Mouse (Mus musculus) MEL (cell line): ENCODE data around the gene Dpf3. TPM values are rescaled to one million over a fixed set of nuclear protein-coding genes. Genes with fewer than 3 reads are reported as not detected.

ENCODE experiments used
- DNase-seq: peaks from one replicate; pipeline ENCODE4 v3.0.0; 2011; ENCODE audit warnings: low read depth, low spot score
- H3K27ac ChIP-seq: 2 replicates; pipeline ENCODE4 v1.5.1; 2012; ENCODE audit warnings: low read depth, mild to moderate bottlenecking, control low read depth, low read length, moderate library complexity; ENCODE audit not compliant: control insufficient read depth
- H3K27me3 ChIP-seq, 2 experiments: fragments of 150-350 bp in 1 of 2; sonication (generic) in 1 of 2; 2 replicates each; pipeline ENCODE4 v1.6.1; 2012; ENCODE audit warnings: low read length in 2 of 2, mild to moderate bottlenecking in 2 of 2, improper control_type of control experiment in 1 of 2, moderate library complexity in 1 of 2; ENCODE audit not compliant: insufficient read depth in 2 of 2, control insufficient read depth in 1 of 2
- H3K36me3 ChIP-seq, 2 experiments: 2 replicates each; pipeline ENCODE4 v1.6.1; 2012 to 2014; ENCODE audit warnings: low read length in 2 of 2, improper control_type of control experiment in 1 of 2, inconsistent platforms in 1 of 2, mild to moderate bottlenecking in 1 of 2; ENCODE audit not compliant: insufficient read depth in 2 of 2, control insufficient read depth in 1 of 2
- H3K4me1 ChIP-seq, 2 experiments: fragments of 150-350 bp in 1 of 2; sonication (generic) in 1 of 2; 2 replicates each; pipeline ENCODE4 v1.6.1; 2012; ENCODE audit warnings: low read length in 2 of 2, improper control_type of control experiment in 1 of 2, mild to moderate bottlenecking in 1 of 2; ENCODE audit not compliant: insufficient read depth in 2 of 2, control insufficient read depth in 1 of 2
- H3K4me3 ChIP-seq, 2 experiments: fragments of 150-350 bp in 1 of 2; sonication (generic) in 1 of 2; 2 replicates each; pipeline ENCODE4 v1.5.1; 2012; ENCODE audit warnings: low read depth in 2 of 2, low read length in 2 of 2, mild to moderate bottlenecking in 2 of 2, moderate library complexity in 2 of 2, control low read depth in 1 of 2, improper control_type of control experiment in 1 of 2; ENCODE audit not compliant: control insufficient read depth in 1 of 2, insufficient read depth in 1 of 2
- H3K79me2 ChIP-seq: 2 replicates; pipeline ENCODE4 v1.6.1; 2012; ENCODE audit warnings: mild to moderate bottlenecking, low read length, moderate library complexity; ENCODE audit not compliant: control insufficient read depth, poor library complexity, insufficient read depth
- H3K9ac ChIP-seq: 2 replicates; pipeline ENCODE4 v1.6.1; 2012; ENCODE audit warnings: low read depth, mild to moderate bottlenecking, control low read depth, low read length, moderate library complexity; ENCODE audit not compliant: control insufficient read depth, poor library complexity, severe bottlenecking
- H3K9me3 ChIP-seq: fragments of 150-350 bp; sonication (generic); replicated peaks from 2 replicates; pipeline ENCODE4 v1.6.1; 2012; ENCODE audit warnings: mild to moderate bottlenecking, low read length, improper control_type of control experiment, moderate library complexity; ENCODE audit not compliant: insufficient read depth
- BHLHE40 ChIP-seq: IDR thresholded peaks from 2 replicates; pipeline ENCODE4 v1.6.1; 2012; ENCODE audit warnings: low read depth, mild to moderate bottlenecking, inconsistent platforms, low read length, improper control_type of control experiment, borderline replicate concordance
- CHD1 ChIP-seq: IDR thresholded peaks from 2 replicates; pipeline ENCODE4 v1.6.1; 2012; ENCODE audit warnings: low read depth, mild to moderate bottlenecking, inconsistent platforms, low read length, improper control_type of control experiment
- E2F4 ChIP-seq: IDR thresholded peaks from 2 replicates; pipeline ENCODE4 v1.6.1; 2011; ENCODE audit warnings: low read depth, low read length, improper control_type of control experiment, borderline replicate concordance
- ELF1 ChIP-seq: IDR thresholded peaks from 2 replicates; pipeline ENCODE4 v1.6.1; 2014; ENCODE audit warnings: low read depth, mild to moderate bottlenecking, inconsistent platforms, low read length, improper control_type of control experiment, moderate library complexity
- ETS1 ChIP-seq: IDR thresholded peaks from 2 replicates; pipeline ENCODE4 v1.6.1; 2012; ENCODE audit warnings: low read depth, mild to moderate bottlenecking, inconsistent platforms, low read length, improper control_type of control experiment, moderate library complexity
- GABPA ChIP-seq: IDR thresholded peaks from 2 replicates; pipeline ENCODE4 v1.6.1; 2012; ENCODE audit warnings: low read depth, mild to moderate bottlenecking, inconsistent platforms, low read length, improper control_type of control experiment, moderate library complexity
- GATA1 ChIP-seq: IDR thresholded peaks from 2 replicates; pipeline ENCODE4 v1.6.1; 2011; ENCODE audit warnings: low read depth, low read length, improper control_type of control experiment
- HCFC1 ChIP-seq: IDR thresholded peaks from 2 replicates; pipeline ENCODE4 v1.6.1; 2012; ENCODE audit warnings: low read depth, mild to moderate bottlenecking, inconsistent platforms, low read length, improper control_type of control experiment, moderate library complexity
- JUND ChIP-seq: IDR thresholded peaks from 2 replicates; pipeline ENCODE4 v1.6.1; 2011; ENCODE audit warnings: low read depth, mild to moderate bottlenecking, improper control_type of control experiment, low read length
- MAFK ChIP-seq: IDR thresholded peaks from 2 replicates; pipeline ENCODE4 v1.6.1; 2011; ENCODE audit warnings: low read depth, mild to moderate bottlenecking, low read length, improper control_type of control experiment, borderline replicate concordance
- MAX ChIP-seq: IDR thresholded peaks from 2 replicates; pipeline ENCODE4 v1.6.1; 2011; ENCODE audit warnings: low read length, improper control_type of control experiment
- MAZ ChIP-seq: IDR thresholded peaks from 2 replicates; pipeline ENCODE4 v1.6.1; 2012; ENCODE audit warnings: low read depth, mild to moderate bottlenecking, inconsistent platforms, low read length, improper control_type of control experiment
- MXI1 ChIP-seq: IDR thresholded peaks from 2 replicates; pipeline ENCODE4 v1.6.1; 2011; ENCODE audit warnings: mild to moderate bottlenecking, low read depth, low read length, improper control_type of control experiment
- NELFE ChIP-seq: IDR thresholded peaks from 2 replicates; pipeline ENCODE4 v1.6.1; 2011; ENCODE audit warnings: low read depth, low read length, improper control_type of control experiment
- RAD21 ChIP-seq: IDR thresholded peaks from 2 replicates; pipeline ENCODE4 v1.6.1; 2011; ENCODE audit warnings: mild to moderate bottlenecking, low read depth, low read length, improper control_type of control experiment
- RCOR1 ChIP-seq: IDR thresholded peaks from 2 replicates; pipeline ENCODE4 v1.6.1; 2012; ENCODE audit warnings: low read depth, mild to moderate bottlenecking, inconsistent platforms, low read length, improper control_type of control experiment
- SMC3 ChIP-seq: IDR thresholded peaks from 2 replicates; pipeline ENCODE4 v1.6.1; 2011; ENCODE audit warnings: low read depth, low read length, improper control_type of control experiment
- TAL1 ChIP-seq: IDR thresholded peaks from 2 replicates; pipeline ENCODE4 v1.6.1; 2012; ENCODE audit warnings: mild to moderate bottlenecking, inconsistent platforms, low read length, moderate library complexity, mixed read lengths
- TCF12 ChIP-seq: IDR thresholded peaks from 2 replicates; pipeline ENCODE4 v1.6.1; 2014; ENCODE audit warnings: low read depth, mild to moderate bottlenecking, inconsistent platforms, low read length, improper control_type of control experiment, moderate library complexity
- UBTF ChIP-seq: IDR thresholded peaks from 2 replicates; pipeline ENCODE4 v1.6.1; 2012; ENCODE audit warnings: low read depth, mild to moderate bottlenecking, inconsistent platforms, low read length, improper control_type of control experiment, moderate library complexity, borderline replicate concordance; ENCODE audit not compliant: insufficient read depth
- polyA plus RNA-seq, 2 experiments: library from polyadenylated mRNA; stranded (reverse) in 1 of 2; unstranded in 1 of 2; fragments of >175 nt in 1 of 2; fragments of >200 nt in 1 of 2; gene quantifications; 2 replicates each; pipeline versions ENCODE4 v1.2.1 to v1.2.4; 2012; ENCODE audit warnings: low replicate concordance in 2 of 2, low read depth in 1 of 2; ENCODE audit not compliant: insufficient read length in 2 of 2, insufficient read depth in 1 of 2, missing spikeins in 1 of 2
- total RNA-seq: library from RNA; depleted of rRNA; stranded (reverse); fragments of 300-350 nt; gene quantifications from 2 replicates; pipeline ENCODE4 v1.2.3, GENCODE M21; 2012

The Dpf3 gene
- total and polyA plus RNA-seq, 3 experiments: 4.2 to 6.8 TPM; not detected in 1

DNA sequence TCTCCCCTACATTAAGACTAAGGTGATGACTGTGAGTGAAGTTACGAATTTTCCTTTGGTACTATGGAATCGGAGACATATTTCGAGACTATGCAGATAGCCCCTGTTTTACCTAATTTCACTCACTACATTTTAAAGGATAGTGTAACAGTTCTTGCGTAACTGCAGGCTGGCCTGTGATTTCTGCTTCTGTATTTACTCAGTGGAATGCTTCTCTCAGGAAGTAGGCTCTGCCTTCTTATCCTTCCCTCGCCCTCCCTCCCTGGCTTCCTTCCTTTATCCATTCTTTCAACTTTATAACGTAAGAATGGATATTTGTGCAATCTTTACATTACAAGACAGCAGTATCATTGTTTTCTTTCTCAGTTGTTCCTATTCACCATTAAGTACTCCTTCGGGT lies 266.6 kb downstream of the Dpf3 start:
- Histone ChIP-seq H3K27me3 (0 out of 4 replicates have a peak, but pooled peaks cover 0 to 2% of the 10 kb centered on the region in 2 experiments), H3K79me2 (no peaks in the 10 kb centered on the region), H3K27ac (no peak overlapping the region), H3K4me3 (no peak overlapping the region)
- no peak for DNase-seq
- TF ChIP-seq E2F4 (no peak), JUND (no peak), UBTF (no peak), CHD1 (no peak), MAFK (no peak), RAD21 (no peak), GABPA (no peak), MAZ (no peak), ELF1 (no peak), ETS1 (no peak), RCOR1 (no peak), GATA1 (no peak), TCF12 (no peak)
- TF ChIP-seq, all 39 proteins: peak for 0
- no peak overlapping the region for H3K9ac ChIP-seq
- no peaks in the 10 kb centered on the region for H3K4me1 ChIP-seq
- no peaks in the 10 kb centered on the region for H3K36me3 ChIP-seq
- H3K9me3 ChIP-seq: no peaks in the 10 kb centered on the region

DNA sequence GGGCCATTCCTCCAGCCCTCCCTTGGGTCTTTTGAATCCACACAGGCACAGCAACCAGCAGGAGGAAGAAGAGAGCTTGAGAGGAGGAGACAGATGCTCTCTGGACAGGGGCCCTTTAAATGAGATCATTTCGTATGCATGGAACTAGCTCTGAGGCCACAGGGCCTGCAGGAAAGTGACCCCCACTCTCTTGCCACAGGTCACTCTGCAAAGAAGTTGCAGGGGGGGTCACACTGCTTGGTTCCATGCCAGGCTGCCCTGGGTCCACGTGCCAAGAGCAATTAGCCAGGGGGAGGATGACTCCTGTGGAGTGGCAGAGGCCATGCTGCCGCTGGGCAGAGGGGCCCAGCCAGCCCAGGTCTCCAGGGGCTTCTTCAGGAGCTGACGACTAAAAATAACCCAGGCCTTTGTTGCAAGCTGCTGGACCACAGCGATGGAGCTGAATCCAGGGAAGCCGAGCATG lies 273.6 kb downstream of the Dpf3 start:
- TF ChIP-seq MXI1 (no peak), MAZ (no peak), BHLHE40 (no peak), NELFE (no peak), GATA1 (no peak), SMC3 (no peak), JUND (no peak), TAL1 (no peak), MAX (no peak), E2F4 (no peak), MAFK (no peak), HCFC1 (no peak), GABPA (no peak), CHD1 (no peak), ETS1 (no peak)
- no peak overlapping the region for H3K27ac ChIP-seq
- no peak overlapping the region for H3K4me3 ChIP-seq
- 0 out of 4 replicates have a peak, but pooled peaks cover 0 to 3% of the 10 kb centered on the region in 2 experiments for H3K27me3 ChIP-seq
- no peaks in the 10 kb centered on the region for H3K9me3 ChIP-seq
- H3K4me1 ChIP-seq: no peaks in the 10 kb centered on the region
- no peaks in the 10 kb centered on the region for H3K36me3 ChIP-seq
- H3K79me2 ChIP-seq: no peaks in the 10 kb centered on the region
- H3K9ac ChIP-seq: no peak overlapping the region
- no peak for DNase-seq
